Mouse (Mus musculus) midbrain, embryonic 16.5 days (tissue): Measurements from ENCODE around the gene Ercc6l2. TPM values are rescaled to one million over a fixed set of nuclear protein-coding genes. Genes with fewer than 3 reads are reported as not detected.

ENCODE experiments used
- ATAC-seq: fragments of 200-750 bp; cut with Nextera tagmentation; 2 replicates; pipeline ENCODE4 v1.8.0; 2017; ENCODE audit warnings: moderate TSS enrichment
- H3K27ac ChIP-seq: fragments of 300-500 bp; sonication (generic); 2 replicates; pipeline ENCODE4 v1.5.1; 2014; ENCODE audit warnings: mild to moderate bottlenecking, low read length, mixed read lengths
- H3K27me3 ChIP-seq: fragments of 300-500 bp; sonication (generic); 2 replicates; pipeline ENCODE4 v1.6.1; 2014; ENCODE audit warnings: low read depth, low read length, mixed read lengths; ENCODE audit not compliant: control insufficient read depth, insufficient read depth
- H3K36me3 ChIP-seq: fragments of 300-500 bp; sonication (generic); 2 replicates; pipeline ENCODE4 v1.6.1; 2014; ENCODE audit warnings: mild to moderate bottlenecking, low read length, moderate library complexity, mixed read lengths; ENCODE audit not compliant: control insufficient read depth, insufficient read depth
- H3K4me1 ChIP-seq: fragments of 300-500 bp; sonication (generic); 2 replicates; pipeline ENCODE4 v1.6.1; 2014; ENCODE audit warnings: mild to moderate bottlenecking, low read length, mixed read lengths; ENCODE audit not compliant: control insufficient read depth, insufficient read depth
- H3K4me2 ChIP-seq: fragments of 300-500 bp; sonication (generic); 2 replicates; pipeline ENCODE4 v1.6.1; 2014; ENCODE audit warnings: mild to moderate bottlenecking, low read length, mixed read lengths
- H3K4me3 ChIP-seq: fragments of 300-500 bp; sonication (generic); 2 replicates; pipeline ENCODE4 v1.5.1; 2014; ENCODE audit warnings: low read depth, mild to moderate bottlenecking, low read length, moderate library complexity, mixed read lengths
- H3K9ac ChIP-seq: fragments of 300-500 bp; sonication (generic); 2 replicates; pipeline ENCODE4 v1.6.1; 2014; ENCODE audit warnings: low read depth, low read length, mixed read lengths
- H3K9me3 ChIP-seq: fragments of 300-500 bp; sonication (generic); replicated peaks from 2 replicates; pipeline ENCODE4 v1.6.1; 2014; ENCODE audit warnings: mild to moderate bottlenecking, low read length, mixed read lengths; ENCODE audit not compliant: control insufficient read depth, poor library complexity, severe bottlenecking
- WGBS: fragments of 180-500 bp; shearing (Covaris S2); extraction: QIAGEN DNeasy Blood & Tissue Kit; methylation state at CpG from one replicate; pipeline ENCODE4 v1.1.7; 2014; 5-methylcytosine and 5-hydroxymethylcytosine counted together
- polyA plus RNA-seq: library from polyadenylated mRNA; unstranded; fragments of >200 nt; fragmentation: Nextera tagmentation; extraction: Ambion mirVana; gene quantifications from 2 replicates; pipeline ENCODE4 v1.2.1, GENCODE M21; 2015

The Ercc6l2 gene
- polyA plus RNA-seq, 1 experiment from 2014 or later, result 13.5 TPM

DNA sequence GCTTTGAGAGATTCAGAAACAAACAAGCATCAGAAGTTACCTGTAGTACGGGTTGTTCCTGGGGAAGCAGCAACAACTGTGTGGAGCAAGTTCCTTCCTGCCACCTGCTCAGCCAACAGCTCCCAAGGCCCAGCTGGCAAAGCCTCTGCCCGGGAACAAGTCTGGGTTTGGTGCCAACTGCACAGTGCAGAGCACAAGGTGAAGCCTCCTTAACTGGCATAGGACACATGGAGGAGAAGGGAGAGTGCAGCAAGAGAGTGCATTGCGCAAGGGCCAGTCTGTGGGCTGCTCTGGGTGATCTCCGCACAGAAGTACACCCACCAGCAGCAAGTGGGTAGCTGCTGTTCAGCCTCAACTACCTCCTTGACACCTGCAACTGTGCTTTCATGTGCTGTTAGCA lies 91.5 kb downstream of the Ercc6l2 start:
- no peaks in the 10 kb centered on the region for H3K9me3 ChIP-seq
- WGBS, result 84% methylated on average over 4 of the region's 4 CpGs

DNA sequence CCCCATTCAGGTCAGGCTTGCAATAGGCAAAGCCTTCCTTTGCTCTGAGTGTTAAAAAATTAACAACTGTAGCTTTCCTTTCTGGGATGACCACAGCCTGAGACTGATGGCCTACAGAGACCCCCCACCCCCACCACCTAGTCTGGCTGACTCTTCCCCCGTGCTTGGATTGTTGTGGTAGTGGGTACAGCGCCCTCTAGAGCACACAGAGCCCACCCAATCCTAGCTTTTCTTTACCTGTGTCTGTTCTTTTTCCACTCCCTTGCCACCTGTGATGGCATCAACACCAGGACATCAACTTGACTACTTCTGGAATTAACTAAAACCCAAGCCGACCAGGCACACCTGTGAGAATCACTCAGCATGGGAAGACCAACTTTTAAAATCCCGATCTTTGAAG lies 92.4 kb downstream of the Ercc6l2 start:
- Histone ChIP-seq H3K27ac (no peak overlapping the region), H3K9ac (no peak overlapping the region), H3K27me3 (peaks cover 12% of the 10 kb centered on the region; the same call in 1 of the 2 replicates), H3K4me2 (no peak overlapping the region), H3K4me1 (no peaks in the 10 kb centered on the region), H3K9me3 (no peaks in the 10 kb centered on the region), H3K36me3 (no peaks in the 10 kb centered on the region), H3K4me3 (no peak overlapping the region)
- WGBS, result 55% methylated on average over 4 of the region's 4 CpGs
- no peak for ATAC-seq

More for the DNA sequence above, 91.5 kb downstream of the Ercc6l2 start:
- Histone ChIP-seq H3K27me3 (peaks cover 12% of the 10 kb centered on the region; the same call in 1 of the 2 replicates), H3K4me2 (no peak overlapping the region), H3K4me1 (peaks cover 3% of the 10 kb centered on the region; the same call in 1 of the 2 replicates), H3K9ac (no peak overlapping the region), H3K27ac (no peak overlapping the region), H3K4me3 (no peak overlapping the region), H3K36me3 (no peaks in the 10 kb centered on the region)
- ATAC-seq, result no peak

DNA sequence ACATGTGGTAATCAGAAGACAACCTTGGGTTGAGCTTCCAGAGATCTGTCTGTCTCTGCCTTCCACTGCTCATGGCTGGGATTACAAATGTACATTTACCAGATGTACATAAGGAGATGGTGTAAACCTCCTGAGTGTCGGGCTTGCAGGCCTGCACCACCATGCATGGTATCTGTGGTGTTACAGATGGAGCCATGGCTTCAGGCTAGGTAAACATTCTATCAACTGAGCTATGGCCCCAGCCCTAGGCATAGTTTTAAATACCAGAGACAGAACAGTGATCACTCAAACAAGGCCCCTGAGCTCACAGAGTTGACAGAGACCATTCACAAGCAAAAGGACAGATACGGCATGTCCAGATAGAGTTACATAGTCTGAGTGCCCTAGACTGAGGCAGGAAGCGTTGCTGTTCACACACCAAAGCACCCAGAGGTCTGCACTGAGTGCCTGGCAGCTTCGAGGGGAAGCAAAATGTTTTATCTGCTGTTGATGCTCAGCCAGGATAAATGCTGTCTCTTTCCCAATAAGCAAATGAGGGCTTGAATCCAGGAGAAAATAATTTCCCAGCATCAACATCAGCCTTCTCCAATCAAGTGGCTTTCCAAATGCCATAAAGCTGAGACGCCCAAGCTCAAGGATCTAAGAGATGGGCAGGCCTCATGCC lies 95.2 kb downstream of the Ercc6l2 start:
- H3K4me2 ChIP-seq, result no peak overlapping the region
- WGBS, result 78% methylated on average over 5 of the region's 5 CpGs
- H3K36me3 ChIP-seq, result no peaks in the 10 kb centered on the region

DNA sequence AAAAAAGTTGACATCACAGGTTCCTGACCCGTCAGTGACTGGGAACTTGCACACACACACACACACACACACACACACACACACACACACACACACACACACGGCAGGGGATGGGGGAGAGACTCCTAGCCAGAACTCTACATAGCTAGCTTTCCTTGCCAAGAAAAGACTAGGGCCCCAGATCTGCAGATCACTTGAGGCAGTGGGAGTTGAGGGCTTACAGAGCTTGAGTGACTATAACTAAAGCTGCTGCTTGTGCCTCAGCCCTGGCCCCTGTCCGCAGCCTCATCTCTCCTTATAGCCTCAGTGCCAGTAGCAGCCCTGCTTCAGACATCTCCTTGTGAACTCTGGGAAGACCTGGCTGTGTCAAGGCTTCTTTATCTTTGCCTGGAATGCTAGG lies 96.6 kb downstream of the Ercc6l2 start:
- no peak overlapping the region for H3K9ac ChIP-seq
- 75% methylated on average over 3 of the region's 3 CpGs for WGBS
- no peak overlapping the region for H3K4me3 ChIP-seq
- no peak overlapping the region for H3K27ac ChIP-seq
- H3K9me3 ChIP-seq, result no peaks in the 10 kb centered on the region
- H3K36me3 ChIP-seq, result no peaks in the 10 kb centered on the region
- peaks cover under 1% of the 10 kb centered on the region; the same call in 1 of the 2 replicates for H3K4me1 ChIP-seq
- no peaks in the 10 kb centered on the region; the same call in 1 of the 2 replicates for H3K27me3 ChIP-seq
- H3K4me2 ChIP-seq, result no peak overlapping the region
- ATAC-seq, result no peak

More for the DNA sequence above, 95.2 kb downstream of the Ercc6l2 start:
- no peaks in the 10 kb centered on the region for H3K4me1 ChIP-seq
- H3K27ac ChIP-seq, result no peak overlapping the region
- ATAC-seq, result no peak
- no peak overlapping the region for H3K9ac ChIP-seq
- no peak overlapping the region for H3K4me3 ChIP-seq
- no peaks in the 10 kb centered on the region for H3K9me3 ChIP-seq
- peaks cover 2% of the 10 kb centered on the region; the same call in 1 of the 2 replicates for H3K27me3 ChIP-seq

DNA sequence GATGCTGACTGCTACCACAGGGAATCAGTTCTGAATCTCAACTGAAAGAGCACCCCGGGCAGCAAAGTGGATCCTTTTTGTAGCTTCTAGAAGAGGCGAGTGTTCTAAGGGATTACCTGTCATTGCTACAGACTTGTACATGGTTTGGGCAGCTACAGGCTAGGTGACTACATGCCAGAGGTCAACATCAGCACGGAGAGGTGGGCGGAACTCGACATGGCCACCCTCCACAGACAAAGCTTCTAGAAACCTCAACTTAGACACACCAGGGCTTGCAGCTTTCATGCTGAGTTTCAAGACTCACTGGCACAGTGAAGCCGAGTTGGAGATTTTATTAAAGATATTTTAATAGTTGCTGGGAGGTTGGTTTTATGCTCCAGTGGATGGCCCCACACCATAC lies 98.1 kb downstream of the Ercc6l2 start:
- Histone ChIP-seq H3K27me3 (no peaks in the 10 kb centered on the region; the same call in 1 of the 2 replicates), H3K27ac (no peak overlapping the region), H3K4me2 (no peak overlapping the region), H3K9me3 (no peaks in the 10 kb centered on the region), H3K4me1 (peaks cover 8% of the 10 kb centered on the region), H3K9ac (no peak overlapping the region), H3K4me3 (no peak overlapping the region), H3K36me3 (no peaks in the 10 kb centered on the region)
- no peak for ATAC-seq
- WGBS, result 91% methylated on average over 6 of the region's 6 CpGs

DNA sequence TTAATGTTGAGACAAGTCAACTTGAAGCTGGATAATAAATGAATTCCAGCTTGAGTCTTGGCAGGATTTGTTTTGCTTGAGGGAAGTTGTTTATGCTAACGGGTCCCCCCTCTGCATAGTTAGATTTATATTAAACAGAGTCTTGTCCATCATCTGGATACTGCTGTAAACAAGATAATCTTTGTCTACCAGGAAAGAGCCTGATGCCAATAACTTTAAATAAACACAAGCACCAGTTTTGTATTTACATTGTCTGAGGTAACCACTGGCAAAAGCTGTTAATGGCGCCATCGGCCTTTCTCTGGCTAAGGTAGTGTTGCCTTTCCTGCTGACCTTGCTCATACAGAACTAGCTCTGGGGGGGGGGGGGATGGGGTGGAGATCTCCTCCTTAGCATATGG lies 100.1 kb downstream of the Ercc6l2 start:
- Histone ChIP-seq H3K27ac (no peak overlapping the region), H3K9me3 (no peaks in the 10 kb centered on the region), H3K36me3 (no peaks in the 10 kb centered on the region), H3K4me3 (no peak overlapping the region), H3K27me3 (peaks cover 10% of the 10 kb centered on the region; the same call in 1 of the 2 replicates), H3K9ac (no peak overlapping the region), H3K4me1 (peaks cover 14% of the 10 kb centered on the region), H3K4me2 (no peak overlapping the region)
- whole genome bisulfite sequencing, result 79% methylated on average over 3 of the region's 3 CpGs
- ATAC-seq, result no peak

DNA sequence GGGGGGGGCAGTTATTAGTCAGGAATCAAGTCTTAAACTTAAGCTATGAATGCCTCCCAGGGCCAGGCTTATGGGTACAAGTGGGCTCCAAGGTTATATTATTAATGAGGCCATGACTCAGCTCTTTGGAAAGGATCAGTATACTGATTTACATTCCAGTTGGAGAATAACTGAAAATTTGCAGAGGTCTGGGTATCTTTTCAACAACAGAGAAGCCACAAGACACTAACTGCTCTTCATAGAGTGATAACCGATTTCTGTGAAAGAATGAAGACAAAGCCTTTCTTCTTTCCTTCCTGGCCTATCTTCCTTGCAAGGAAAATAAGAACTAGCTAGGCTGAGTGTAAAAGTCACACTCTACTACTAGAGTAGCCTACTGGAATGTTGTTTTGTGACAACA lies 100.6 kb downstream of the Ercc6l2 start:
- WGBS, result 84% methylated on average over 1 of the region's 1 CpGs
- Histone ChIP-seq H3K27ac (no peak overlapping the region), H3K4me1 (peaks cover 14% of the 10 kb centered on the region), H3K9me3 (no peaks in the 10 kb centered on the region), H3K4me3 (no peak overlapping the region), H3K4me2 (no peak overlapping the region), H3K9ac (no peak overlapping the region), H3K27me3 (peaks cover 12% of the 10 kb centered on the region; the same call in 1 of the 2 replicates), H3K36me3 (no peaks in the 10 kb centered on the region)
- no peak for ATAC-seq

DNA sequence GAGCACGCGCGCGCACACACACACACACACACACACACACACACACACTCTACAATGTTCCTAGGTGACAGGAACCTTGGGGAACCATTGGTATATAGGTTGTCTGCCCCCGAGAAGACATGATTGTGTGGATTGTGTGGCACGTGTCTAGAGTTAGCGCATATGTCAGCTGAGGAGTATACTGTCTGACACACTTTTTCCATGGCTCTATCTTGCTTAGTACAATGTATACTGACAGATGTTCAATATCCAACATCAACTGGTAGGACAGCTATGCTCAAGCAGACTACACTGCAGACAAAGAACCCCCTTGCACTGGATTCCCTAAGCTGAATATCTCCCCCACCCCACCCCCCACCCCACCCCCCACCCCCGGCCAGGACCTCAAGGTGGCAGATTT lies 101.5 kb downstream of the Ercc6l2 start:
- H3K4me1 ChIP-seq, result peaks cover 14% of the 10 kb centered on the region
- no peak overlapping the region for H3K27ac ChIP-seq
- H3K36me3 ChIP-seq, result no peaks in the 10 kb centered on the region
- H3K27me3 ChIP-seq, result peaks cover 13% of the 10 kb centered on the region
- no peak overlapping the region for H3K4me3 ChIP-seq
- no peak for ATAC-seq
- no peak overlapping the region for H3K9ac ChIP-seq
- H3K4me2 ChIP-seq, result no peak overlapping the region
- H3K9me3 ChIP-seq, result no peaks in the 10 kb centered on the region; the same call in 1 of the 2 replicates
- 95% methylated on average over 8 of the region's 8 CpGs for WGBS

DNA sequence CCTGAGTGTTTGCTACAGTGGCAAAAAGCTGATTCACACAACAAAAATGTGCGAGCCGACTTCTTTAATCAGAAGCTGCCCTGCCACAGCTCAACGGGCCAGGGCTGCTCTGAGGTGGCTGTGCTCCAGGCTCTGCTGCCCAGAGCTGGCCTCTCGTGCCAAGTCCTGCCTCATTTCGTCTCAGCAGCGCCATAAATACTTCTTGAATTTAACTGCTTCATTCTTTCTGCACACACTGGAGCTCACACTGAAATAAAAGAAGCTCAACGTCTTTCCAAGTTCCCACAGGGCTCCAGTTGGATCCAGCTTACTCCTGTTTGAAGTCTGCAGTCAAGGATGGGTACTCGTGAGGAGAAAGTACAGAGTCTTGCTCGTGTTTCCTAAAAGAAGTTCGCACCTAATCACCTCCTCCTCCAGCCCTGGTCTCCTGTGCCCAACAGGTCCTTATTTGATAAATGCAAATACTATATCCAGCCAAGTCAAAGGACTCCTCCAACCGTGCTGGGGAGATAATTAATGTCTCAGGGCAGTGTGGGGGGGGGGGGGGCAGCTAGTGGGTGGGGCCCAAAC lies 102.2 kb downstream of the Ercc6l2 start:
- Histone ChIP-seq H3K36me3 (no peaks in the 10 kb centered on the region), H3K27ac (peak overlapping the region; percentile 17; the same call in 1 of the 2 replicates), H3K9me3 (peaks cover 5% of the 10 kb centered on the region; the same call in 1 of the 2 replicates), H3K4me2 (no peak overlapping the region), H3K27me3 (peaks cover 13% of the 10 kb centered on the region), H3K4me1 (peaks cover 14% of the 10 kb centered on the region), H3K9ac (no peak overlapping the region), H3K4me3 (no peak overlapping the region)
- WGBS, result 16% methylated on average over 11 of the region's 11 CpGs
- peak; percentile 67 for ATAC-seq
